Mouse (Mus musculus) cerebellum, postnatal 4 days (tissue): Measurements from ENCODE around the gene Irx3.

ENCODE experiments used
- DNase-seq, 2 experiments: peaks; one replicate each; pipeline ENCODE4 v3.0.0; 2022; ENCODE audit warnings: low spot score in 2 of 2, mixed read lengths in 1 of 2

The Irx3 gene

GRCm38 (mm10) chr8:91801241-91801811, 541 bp downstream of the Irx3 start:
- DNase-seq: peak in 1 of 2 experiments; percentile 59

- DNase-seq: peak in 1 of 2 experiments; percentile 20
Observed at GRCm38 (mm10) chr8:91800523-91801240, 1.2 kb downstream of the Irx3 start.

GRCm38 (mm10) chr8:91799681-91800522, 2.0 kb downstream of the Irx3 start:
- DNase-seq: peak in 1 of 2 experiments; percentile 21

- DNase-seq: no peak
Observed at GRCm38 (mm10) chr8:91799016-91799581, 2.8 kb downstream of the Irx3 start.

GRCm38 (mm10) chr8:91797626-91798271, 4.1 kb downstream of the Irx3 start:
- peak; percentile 53 to 74 for DNase-seq

- DNase-seq: peak in 1 of 2 experiments; percentile 15
Observed at GRCm38 (mm10) chr8:91793846-91794245, 8.0 kb downstream of the Irx3 start.

GRCm38 (mm10) chr8:91787194-91787895, 14.5 kb downstream of the Irx3 start:
- DNase-seq: peak in 1 of 2 experiments; percentile 67

GRCm38 (mm10) chr8:91782940-91783339, 18.9 kb downstream of the Irx3 start:
- no peak for DNase-seq

GRCm38 (mm10) chr8:91782201-91782600, 19.7 kb downstream of the Irx3 start:
- no peak for DNase-seq

- DNase-seq: no peak
Observed at GRCm38 (mm10) chr8:91780648-91781047, 21.2 kb downstream of the Irx3 start.

- DNase-seq: no peak
Observed at GRCm38 (mm10) chr8:91768857-91769256, 33.0 kb downstream of the Irx3 start.

GRCm38 (mm10) chr8:91765411-91766034, 36.3 kb downstream of the Irx3 start:
- DNase-seq: no peak

GRCm38 (mm10) chr8:91755566-91755965, 46.3 kb downstream of the Irx3 start:
- no peak for DNase-seq

GRCm38 (mm10) chr8:91755062-91755461, 46.8 kb downstream of the Irx3 start:
- no peak for DNase-seq

- DNase-seq: no peak
Observed at GRCm38 (mm10) chr8:91750794-91751125, 51.1 kb downstream of the Irx3 start.

- no peak for DNase-seq
Observed at GRCm38 (mm10) chr8:91750096-91750793, 51.6 kb downstream of the Irx3 start.

GRCm38 (mm10) chr8:91749412-91749811, 52.5 kb downstream of the Irx3 start:
- no peak for DNase-seq
